Mouse (Mus musculus): ENCODE measurements around the gene Hist1h3f. TPM values are rescaled to one million over a fixed set of nuclear protein-coding genes. Genes with fewer than 3 reads are reported as not detected.
"Not testable (repeated sequence)": the region's sequence is repeated elsewhere in the genome, so short reads cannot be mapped to it uniquely, and the experiment has no call there.

Hist1h3f gene
- polyA plus RNA-seq, 1 experiment from 2014 or later = 0.62 TPM

DNA sequence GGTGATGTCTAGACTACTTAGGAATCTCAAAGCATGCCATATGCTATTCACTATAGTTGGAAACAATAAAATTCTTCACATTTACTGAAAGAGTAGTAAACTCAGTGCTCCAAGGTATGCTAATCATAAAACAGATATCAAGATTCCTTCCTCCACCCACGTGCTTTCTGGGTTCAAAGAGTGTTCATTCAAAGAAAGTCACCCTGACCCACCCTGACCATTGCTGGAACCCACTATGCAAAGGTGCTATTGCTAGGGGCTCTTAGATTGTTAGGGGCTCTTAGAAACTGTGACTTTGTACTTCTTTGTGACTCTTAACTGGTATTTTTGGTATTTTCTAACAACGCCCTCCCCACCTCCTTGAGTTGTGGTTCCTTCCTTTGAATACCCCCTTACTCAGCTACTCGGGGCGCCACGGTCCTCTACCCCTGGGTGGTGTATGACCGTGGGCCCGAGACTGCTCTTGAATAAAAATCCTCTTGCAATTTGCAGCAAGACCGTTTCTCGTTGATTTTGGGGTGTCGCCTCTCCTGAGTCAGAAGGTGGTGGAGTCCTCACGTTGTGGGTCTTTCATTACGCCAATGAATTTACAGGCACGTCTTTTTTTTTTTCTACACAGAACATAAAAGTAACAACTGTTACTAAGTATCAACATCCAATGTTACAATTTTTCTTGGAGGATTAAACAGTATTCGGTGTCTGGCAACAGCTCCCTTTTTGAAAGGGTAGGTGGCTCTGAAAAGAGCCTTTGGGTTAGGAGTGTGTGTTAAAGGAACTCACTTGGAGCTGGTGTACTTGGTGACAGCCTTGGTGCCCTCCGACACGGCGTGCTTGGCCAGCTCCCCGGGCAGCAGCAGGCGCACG, 29.4 kb downstream of the Hist1h3f start:
- H3K4me2 ChIP-seq (ENCODE audit: low read length) = peak overlapping the region; percentile 83
- peak overlapping the region; percentile 46 for H3K4me3 ChIP-seq (ENCODE audit: low read depth, low read length)
- H3K9me3 ChIP-seq (replicated peaks; ENCODE audit: control insufficient read depth, low read length); DNase-seq (ENCODE audit: low spot score); H3K36me3 ChIP-seq (ENCODE audit: control insufficient read depth, insufficient read depth, low read length); ATAC-seq; H3K27me3 ChIP-seq (replicated peaks; ENCODE audit: control insufficient read depth, insufficient read depth, low read length): not testable (repeated sequence)
- peaks cover 28% of the 10 kb centered on the region for H3K4me1 ChIP-seq (ENCODE audit: control insufficient read depth, insufficient read depth, low read length)
- peak overlapping the region; percentile 93 for H3K27ac ChIP-seq (ENCODE audit: low read depth, low read length)
- WGBS = 6% methylated on average over 18 of the region's 20 CpGs
- H3K9ac ChIP-seq (ENCODE audit: low read length) = peak overlapping the region; percentile 84

GRCm38 (mm10) chr13:23573898-23574524, 30.2 kb downstream of the Hist1h3f start, which contains the start of the genes Hist1h2bf and Hist1h2ad:
TSS of gene Hist1h2bf (minus strand) at chr13:23574196.
TSS of gene Hist1h2ad (plus strand) at chr13:23574381.
- H3K4me2 ChIP-seq (ENCODE audit: low read length) = peak within 1 kb of the TSS; percentile 83
- ATAC-seq (peak; percentile 90), DNase-seq (ENCODE audit: low spot score) (peak; percentile 100)
- H3K9ac ChIP-seq (ENCODE audit: low read length) = peak within 1 kb of the TSS; percentile 84
- H3K4me1 ChIP-seq (ENCODE audit: control insufficient read depth, insufficient read depth, low read length) = peaks cover 28% of the 10 kb centered on the region
- H3K27ac ChIP-seq (ENCODE audit: low read depth, low read length) = peak within 1 kb of the TSS; percentile 93
- H3K36me3 ChIP-seq (ENCODE audit: control insufficient read depth, insufficient read depth, low read length); H3K9me3 ChIP-seq (replicated peaks; ENCODE audit: control insufficient read depth, low read length); H3K27me3 ChIP-seq (replicated peaks; ENCODE audit: control insufficient read depth, insufficient read depth, low read length): not testable (repeated sequence)
- peak within 1 kb of the TSS; percentile 46 for H3K4me3 ChIP-seq (ENCODE audit: low read depth, low read length)
- WGBS = under 1% methylated on average over 22 of the region's 42 CpGs

GRCm38 (mm10) chr13:23574546-23575170, 30.8 kb downstream of the Hist1h3f start:
- not testable (repeated sequence) for H3K27me3 ChIP-seq (replicated peaks; ENCODE audit: control insufficient read depth, insufficient read depth, low read length); H3K36me3 ChIP-seq (ENCODE audit: control insufficient read depth, insufficient read depth, low read length); ATAC-seq; H3K9me3 ChIP-seq (replicated peaks; ENCODE audit: control insufficient read depth, low read length)
- Histone ChIP-seq H3K9ac (ENCODE audit: low read length) (peak overlapping the region; percentile 54; the same call in 1 of the 2 replicates), H3K4me3 (ENCODE audit: low read depth, low read length) (peak overlapping the region; percentile 37), H3K4me2 (ENCODE audit: low read length) (peak overlapping the region; percentile 83), H3K27ac (ENCODE audit: low read depth, low read length) (peak overlapping the region; percentile 84), H3K4me1 (ENCODE audit: control insufficient read depth, insufficient read depth, low read length) (peaks cover 28% of the 10 kb centered on the region)
- WGBS = under 1% methylated on average over 6 of the region's 39 CpGs
- peak; percentile 43 for DNase-seq (ENCODE audit: low spot score)

DNA sequence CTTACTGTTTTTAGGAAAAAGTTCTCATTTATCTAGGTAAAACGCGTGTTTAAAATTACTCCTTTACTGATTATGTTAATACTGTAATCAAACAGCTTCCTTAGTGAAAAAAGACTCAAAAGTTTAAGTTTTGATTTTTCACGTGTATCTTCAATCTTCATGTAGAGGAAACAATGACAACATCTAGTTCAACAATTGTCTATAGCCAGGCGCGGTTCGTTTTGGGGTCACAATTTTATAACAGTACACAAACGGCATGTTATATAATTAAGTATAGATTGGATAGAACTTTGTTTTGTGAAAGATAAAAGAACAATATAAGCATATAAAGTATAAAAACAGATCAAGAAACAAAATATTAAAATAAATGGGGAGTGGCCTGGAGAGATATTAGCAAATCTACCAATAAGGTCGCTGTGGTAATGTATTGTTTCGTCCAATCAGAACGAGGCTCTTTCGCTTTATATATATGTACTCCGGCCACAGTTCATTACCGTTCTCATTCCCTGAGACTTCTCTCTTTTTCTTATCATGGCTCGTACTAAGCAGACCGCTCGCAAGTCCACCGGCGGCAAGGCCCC, 31.5 kb downstream of the Hist1h3f start, which contains the start of gene Hist1h3d:
Gene Hist1h3d (plus strand): TSS at position 493 of the 581 bp plus-strand sequence.
- DNase-seq (ENCODE audit: low spot score) (peak; percentile 96), ATAC-seq (peak; percentile 53)
- Histone ChIP-seq H3K9me3 (replicated peaks; ENCODE audit: control insufficient read depth, low read length) (no peaks in the 10 kb centered on the region), H3K36me3 (ENCODE audit: control insufficient read depth, insufficient read depth, low read length) (no peaks in the 10 kb centered on the region), H3K27ac (ENCODE audit: low read depth, low read length) (peak within 1 kb of the TSS; percentile 84), H3K4me2 (ENCODE audit: low read length) (peak within 1 kb of the TSS; percentile 77), H3K9ac (ENCODE audit: low read length) (peak within 1 kb of the TSS; percentile 74), H3K27me3 (replicated peaks; ENCODE audit: control insufficient read depth, insufficient read depth, low read length) (no peaks in the 10 kb centered on the region), H3K4me3 (ENCODE audit: low read depth, low read length) (peak within 1 kb of the TSS; percentile 37), H3K4me1 (ENCODE audit: control insufficient read depth, insufficient read depth, low read length) (peaks cover 28% of the 10 kb centered on the region)
- 0% methylated on average over 17 of the region's 18 CpGs for WGBS

DNA sequence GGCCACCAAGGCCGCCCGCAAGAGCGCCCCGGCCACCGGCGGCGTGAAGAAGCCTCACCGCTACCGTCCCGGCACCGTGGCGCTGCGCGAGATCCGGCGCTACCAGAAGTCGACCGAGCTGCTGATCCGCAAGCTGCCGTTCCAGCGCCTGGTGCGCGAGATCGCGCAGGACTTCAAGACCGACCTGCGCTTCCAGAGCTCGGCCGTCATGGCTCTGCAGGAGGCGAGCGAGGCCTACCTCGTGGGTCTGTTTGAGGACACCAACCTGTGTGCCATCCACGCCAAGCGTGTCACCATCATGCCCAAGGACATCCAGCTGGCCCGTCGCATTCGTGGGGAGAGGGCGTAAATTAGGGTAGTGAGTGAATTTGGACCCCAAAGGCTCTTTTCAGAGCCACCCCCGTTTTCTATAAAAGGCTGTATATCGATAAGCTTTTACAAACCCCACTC, 32.0 kb downstream of the Hist1h3f start:
- peak overlapping the region; percentile 78 for H3K27ac ChIP-seq (ENCODE audit: low read depth, low read length)
- ATAC-seq; H3K9me3 ChIP-seq (replicated peaks; ENCODE audit: control insufficient read depth, low read length); DNase-seq (ENCODE audit: low spot score); H3K27me3 ChIP-seq (replicated peaks; ENCODE audit: control insufficient read depth, insufficient read depth, low read length); H3K36me3 ChIP-seq (ENCODE audit: control insufficient read depth, insufficient read depth, low read length): not testable (repeated sequence)
- peak overlapping the region; percentile 74 for H3K9ac ChIP-seq (ENCODE audit: low read length)
- peak overlapping the region; percentile 37 for H3K4me3 ChIP-seq (ENCODE audit: low read depth, low read length)
- peaks cover 29% of the 10 kb centered on the region for H3K4me1 ChIP-seq (ENCODE audit: control insufficient read depth, insufficient read depth, low read length)
- 0% methylated on average over 8 of the region's 40 CpGs for WGBS
- peak overlapping the region; percentile 77 for H3K4me2 ChIP-seq (ENCODE audit: low read length)

GRCm38 (mm10) chr13:23576351-23576881, 32.6 kb downstream of the Hist1h3f start:
- Histone ChIP-seq H3K4me1 (ENCODE audit: control insufficient read depth, insufficient read depth, low read length) (peaks cover 31% of the 10 kb centered on the region), H3K36me3 (ENCODE audit: control insufficient read depth, insufficient read depth, low read length) (no peaks in the 10 kb centered on the region), H3K4me2 (ENCODE audit: low read length) (peak overlapping the region; percentile 77), H3K27me3 (replicated peaks; ENCODE audit: control insufficient read depth, insufficient read depth, low read length) (no peaks in the 10 kb centered on the region), H3K9ac (ENCODE audit: low read length) (peak overlapping the region; percentile 74), H3K4me3 (ENCODE audit: low read depth, low read length) (peak overlapping the region; percentile 37), H3K9me3 (replicated peaks; ENCODE audit: control insufficient read depth, low read length) (no peaks in the 10 kb centered on the region), H3K27ac (ENCODE audit: low read depth, low read length) (peak overlapping the region; percentile 78)
- ATAC-seq (no peak), DNase-seq (ENCODE audit: low spot score) (no peak)
- WGBS = 2% methylated on average over 7 of the region's 7 CpGs

- peak overlapping the region; percentile 74 for H3K9ac ChIP-seq (ENCODE audit: low read length)
- 36% methylated on average over 6 of the region's 6 CpGs for WGBS
These were observed 33.2 kb downstream of the Hist1h3f start for GRCm38 (mm10) chr13:23576906-23577639.

DNA sequence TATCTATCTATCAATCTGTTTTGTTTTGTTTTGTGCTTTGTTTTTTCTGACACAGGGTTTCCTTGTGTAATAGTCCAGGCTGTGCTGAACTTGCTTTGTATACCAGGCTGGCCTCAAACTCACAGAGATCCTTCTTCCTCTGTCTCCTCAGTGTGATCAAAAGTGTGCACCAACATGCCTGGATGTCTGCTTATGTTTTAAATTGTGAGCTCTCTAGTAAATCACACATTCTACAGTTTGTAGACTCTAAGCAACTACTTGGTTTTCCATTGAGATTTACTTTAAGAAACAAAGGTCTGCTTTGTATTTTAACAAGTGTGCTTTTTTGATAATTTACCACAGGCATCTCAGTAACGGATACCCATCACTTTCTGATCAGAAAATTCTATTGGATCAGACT, 34.0 kb downstream of the Hist1h3f start:
- H3K4me2 ChIP-seq (ENCODE audit: low read length) = no peak overlapping the region
- H3K36me3 ChIP-seq (ENCODE audit: control insufficient read depth, insufficient read depth, low read length) = no peaks in the 10 kb centered on the region
- no peak overlapping the region for H3K4me3 ChIP-seq (ENCODE audit: low read depth, low read length)
- 95% methylated on average over 1 of the region's 1 CpGs for WGBS
- DNase-seq (ENCODE audit: low spot score) (no peak), ATAC-seq (no peak)
- H3K9ac ChIP-seq (ENCODE audit: low read length) = no peak overlapping the region
- no peak overlapping the region for H3K27ac ChIP-seq (ENCODE audit: low read depth, low read length)
- no peaks in the 10 kb centered on the region for H3K9me3 ChIP-seq (replicated peaks; ENCODE audit: control insufficient read depth, low read length)
- H3K27me3 ChIP-seq (replicated peaks; ENCODE audit: control insufficient read depth, insufficient read depth, low read length) = no peaks in the 10 kb centered on the region
- peaks cover 30% of the 10 kb centered on the region for H3K4me1 ChIP-seq (ENCODE audit: control insufficient read depth, insufficient read depth, low read length)

More at GRCm38 (mm10) chr13:23576906-23577639, 33.2 kb downstream of the Hist1h3f start:
- H3K4me3 ChIP-seq (ENCODE audit: low read depth, low read length) = peak overlapping the region; percentile 37
- H3K27ac ChIP-seq (ENCODE audit: low read depth, low read length) = peak overlapping the region; percentile 78; the same call in 1 of the 2 replicates
- peak overlapping the region; percentile 77 for H3K4me2 ChIP-seq (ENCODE audit: low read length)
- DNase-seq (ENCODE audit: low spot score) (no peak), ATAC-seq (no peak)
- H3K4me1 ChIP-seq (ENCODE audit: control insufficient read depth, insufficient read depth, low read length) = peaks cover 30% of the 10 kb centered on the region
- H3K27me3 ChIP-seq (replicated peaks; ENCODE audit: control insufficient read depth, insufficient read depth, low read length) = no peaks in the 10 kb centered on the region
- no peaks in the 10 kb centered on the region for H3K9me3 ChIP-seq (replicated peaks; ENCODE audit: control insufficient read depth, low read length)
- no peaks in the 10 kb centered on the region for H3K36me3 ChIP-seq (ENCODE audit: control insufficient read depth, insufficient read depth, low read length)

Data from forebrain, embryonic 14.5 days (tissue).